Mouse (Mus musculus) MEL (cell line): ENCODE results near the gene Zmiz1. TPM values are rescaled to one million over a fixed set of nuclear protein-coding genes. Genes with fewer than 3 reads are reported as not detected.

ENCODE experiments used
- DNase-seq: peaks from one replicate; pipeline ENCODE4 v3.0.0; 2011; ENCODE audit warnings: low read depth, low spot score
- H3K27ac ChIP-seq: 2 replicates; pipeline ENCODE4 v1.5.1; 2012; ENCODE audit warnings: low read depth, mild to moderate bottlenecking, control low read depth, low read length, moderate library complexity; ENCODE audit not compliant: control insufficient read depth
- H3K27me3 ChIP-seq, 2 experiments: fragments of 150-350 bp in 1 of 2; sonication (generic) in 1 of 2; 2 replicates each; pipeline ENCODE4 v1.6.1; 2012; ENCODE audit warnings: low read length in 2 of 2, mild to moderate bottlenecking in 2 of 2, improper control_type of control experiment in 1 of 2, moderate library complexity in 1 of 2; ENCODE audit not compliant: insufficient read depth in 2 of 2, control insufficient read depth in 1 of 2
- H3K36me3 ChIP-seq, 2 experiments: 2 replicates each; pipeline ENCODE4 v1.6.1; 2012 to 2014; ENCODE audit warnings: low read length in 2 of 2, improper control_type of control experiment in 1 of 2, inconsistent platforms in 1 of 2, mild to moderate bottlenecking in 1 of 2; ENCODE audit not compliant: insufficient read depth in 2 of 2, control insufficient read depth in 1 of 2
- H3K4me1 ChIP-seq, 2 experiments: fragments of 150-350 bp in 1 of 2; sonication (generic) in 1 of 2; 2 replicates each; pipeline ENCODE4 v1.6.1; 2012; ENCODE audit warnings: low read length in 2 of 2, improper control_type of control experiment in 1 of 2, mild to moderate bottlenecking in 1 of 2; ENCODE audit not compliant: insufficient read depth in 2 of 2, control insufficient read depth in 1 of 2
- H3K4me3 ChIP-seq, 2 experiments: fragments of 150-350 bp in 1 of 2; sonication (generic) in 1 of 2; 2 replicates each; pipeline ENCODE4 v1.5.1; 2012; ENCODE audit warnings: low read depth in 2 of 2, low read length in 2 of 2, mild to moderate bottlenecking in 2 of 2, moderate library complexity in 2 of 2, control low read depth in 1 of 2, improper control_type of control experiment in 1 of 2; ENCODE audit not compliant: control insufficient read depth in 1 of 2, insufficient read depth in 1 of 2
- H3K79me2 ChIP-seq: 2 replicates; pipeline ENCODE4 v1.6.1; 2012; ENCODE audit warnings: mild to moderate bottlenecking, low read length, moderate library complexity; ENCODE audit not compliant: control insufficient read depth, poor library complexity, insufficient read depth
- H3K9ac ChIP-seq: 2 replicates; pipeline ENCODE4 v1.6.1; 2012; ENCODE audit warnings: low read depth, mild to moderate bottlenecking, control low read depth, low read length, moderate library complexity; ENCODE audit not compliant: control insufficient read depth, poor library complexity, severe bottlenecking
- H3K9me3 ChIP-seq: fragments of 150-350 bp; sonication (generic); replicated peaks from 2 replicates; pipeline ENCODE4 v1.6.1; 2012; ENCODE audit warnings: mild to moderate bottlenecking, low read length, improper control_type of control experiment, moderate library complexity; ENCODE audit not compliant: insufficient read depth
- CHD2 ChIP-seq: IDR thresholded peaks from 2 replicates; pipeline ENCODE4 v1.6.1; 2011; ENCODE audit warnings: low read length, improper control_type of control experiment
- CTCF ChIP-seq, 3 experiments: IDR thresholded peaks in 2 of 3; conservative IDR thresholded peaks in 1 of 3; 2 replicates each; pipeline ENCODE4 v1.5.1; 2011 to 2012; ENCODE audit warnings: low read length in 3 of 3, low read depth in 2 of 3, mild to moderate bottlenecking in 2 of 3, improper control_type of control experiment in 1 of 3, inconsistent platforms in 1 of 3, mixed read lengths in 1 of 3, moderate library complexity in 1 of 3; ENCODE audit not compliant: control insufficient read depth in 1 of 3, insufficient read depth in 1 of 3, poor library complexity in 1 of 3, severe bottlenecking in 1 of 3
- E2F4 ChIP-seq: IDR thresholded peaks from 2 replicates; pipeline ENCODE4 v1.6.1; 2011; ENCODE audit warnings: low read depth, low read length, improper control_type of control experiment, borderline replicate concordance
- ELF1 ChIP-seq: IDR thresholded peaks from 2 replicates; pipeline ENCODE4 v1.6.1; 2014; ENCODE audit warnings: low read depth, mild to moderate bottlenecking, inconsistent platforms, low read length, improper control_type of control experiment, moderate library complexity
- EP300 ChIP-seq, 2 experiments: IDR thresholded peaks; 2 replicates each; pipeline ENCODE4 v1.6.1; 2011; ENCODE audit warnings: improper control_type of control experiment in 2 of 2, low read length in 2 of 2, low read depth in 1 of 2, mild to moderate bottlenecking in 1 of 2
- ETS1 ChIP-seq: IDR thresholded peaks from 2 replicates; pipeline ENCODE4 v1.6.1; 2012; ENCODE audit warnings: low read depth, mild to moderate bottlenecking, inconsistent platforms, low read length, improper control_type of control experiment, moderate library complexity
- GATA1 ChIP-seq: IDR thresholded peaks from 2 replicates; pipeline ENCODE4 v1.6.1; 2011; ENCODE audit warnings: low read depth, low read length, improper control_type of control experiment
- HCFC1 ChIP-seq: IDR thresholded peaks from 2 replicates; pipeline ENCODE4 v1.6.1; 2012; ENCODE audit warnings: low read depth, mild to moderate bottlenecking, inconsistent platforms, low read length, improper control_type of control experiment, moderate library complexity
- JUND ChIP-seq: IDR thresholded peaks from 2 replicates; pipeline ENCODE4 v1.6.1; 2011; ENCODE audit warnings: low read depth, mild to moderate bottlenecking, improper control_type of control experiment, low read length
- MAFK ChIP-seq: IDR thresholded peaks from 2 replicates; pipeline ENCODE4 v1.6.1; 2011; ENCODE audit warnings: low read depth, mild to moderate bottlenecking, low read length, improper control_type of control experiment, borderline replicate concordance
- MAX ChIP-seq: IDR thresholded peaks from 2 replicates; pipeline ENCODE4 v1.6.1; 2011; ENCODE audit warnings: low read length, improper control_type of control experiment
- MAZ ChIP-seq: IDR thresholded peaks from 2 replicates; pipeline ENCODE4 v1.6.1; 2012; ENCODE audit warnings: low read depth, mild to moderate bottlenecking, inconsistent platforms, low read length, improper control_type of control experiment
- MXI1 ChIP-seq: IDR thresholded peaks from 2 replicates; pipeline ENCODE4 v1.6.1; 2011; ENCODE audit warnings: mild to moderate bottlenecking, low read depth, low read length, improper control_type of control experiment
- MYB ChIP-seq: IDR thresholded peaks from 2 replicates; pipeline ENCODE4 v1.6.1; 2011; ENCODE audit warnings: mild to moderate bottlenecking, low read depth, low read length, improper control_type of control experiment
- NRF1 ChIP-seq: IDR thresholded peaks from 2 replicates; pipeline ENCODE4 v1.6.1; 2014; ENCODE audit warnings: low read depth, mild to moderate bottlenecking, inconsistent platforms, low read length, improper control_type of control experiment, moderate library complexity; ENCODE audit not compliant: poor library complexity, insufficient read depth, severe bottlenecking
- POLR2A ChIP-seq, 2 experiments: IDR thresholded peaks; 2 replicates each; pipeline ENCODE4 v1.6.1; 2011 to 2012; ENCODE audit warnings: low read length in 2 of 2, mild to moderate bottlenecking in 2 of 2, control low read depth in 1 of 2, improper control_type of control experiment in 1 of 2, low read depth in 1 of 2, moderate library complexity in 1 of 2; ENCODE audit not compliant: control insufficient read depth in 1 of 2, insufficient read depth in 1 of 2, poor library complexity in 1 of 2
- POLR2AphosphoS2 ChIP-seq: IDR thresholded peaks from 2 replicates; pipeline ENCODE4 v1.6.1; 2011; ENCODE audit warnings: low read length, improper control_type of control experiment
- POLR2AphosphoS5 ChIP-seq: IDR thresholded peaks from 2 replicates; pipeline ENCODE4 v1.6.1; 2012; ENCODE audit warnings: low read depth, borderline replicate concordance, mild to moderate bottlenecking, inconsistent platforms, low read length, moderate library complexity, mixed read lengths
- SIN3A ChIP-seq: IDR thresholded peaks from 2 replicates; pipeline ENCODE4 v1.6.1; 2012; ENCODE audit warnings: low read length, improper control_type of control experiment, inconsistent platforms
- SMC3 ChIP-seq: IDR thresholded peaks from 2 replicates; pipeline ENCODE4 v1.6.1; 2011; ENCODE audit warnings: low read depth, low read length, improper control_type of control experiment
- TBP ChIP-seq: IDR thresholded peaks from 2 replicates; pipeline ENCODE4 v1.8.0; 2011; ENCODE audit warnings: low read depth, low read length, improper control_type of control experiment
- TCF12 ChIP-seq: IDR thresholded peaks from 2 replicates; pipeline ENCODE4 v1.6.1; 2014; ENCODE audit warnings: low read depth, mild to moderate bottlenecking, inconsistent platforms, low read length, improper control_type of control experiment, moderate library complexity
- UBTF ChIP-seq: IDR thresholded peaks from 2 replicates; pipeline ENCODE4 v1.6.1; 2012; ENCODE audit warnings: low read depth, mild to moderate bottlenecking, inconsistent platforms, low read length, improper control_type of control experiment, moderate library complexity, borderline replicate concordance; ENCODE audit not compliant: insufficient read depth
- USF2 ChIP-seq, 2 experiments: IDR thresholded peaks; 2 replicates each; pipeline ENCODE4 v1.6.1; 2011 to 2012; ENCODE audit warnings: improper control_type of control experiment in 2 of 2, low read length in 2 of 2, borderline replicate concordance in 1 of 2, inconsistent platforms in 1 of 2, low read depth in 1 of 2, mild to moderate bottlenecking in 1 of 2; ENCODE audit not compliant: insufficient read depth in 1 of 2
- ZKSCAN1 ChIP-seq: IDR thresholded peaks from 2 replicates; pipeline ENCODE4 v1.6.1; 2012; ENCODE audit warnings: low read depth, mild to moderate bottlenecking, inconsistent platforms, low read length, improper control_type of control experiment, moderate library complexity
- ZMIZ1 ChIP-seq: IDR thresholded peaks from 2 replicates; pipeline ENCODE4 v1.6.1; 2012; ENCODE audit warnings: low read depth, mild to moderate bottlenecking, inconsistent platforms, low read length, improper control_type of control experiment, moderate library complexity
- ZNF384 ChIP-seq: IDR thresholded peaks from 2 replicates; pipeline ENCODE4 v1.6.1; 2012; ENCODE audit warnings: low read depth, mild to moderate bottlenecking, inconsistent platforms, low read length, improper control_type of control experiment
- polyA plus RNA-seq, 2 experiments: library from polyadenylated mRNA; stranded (reverse) in 1 of 2; unstranded in 1 of 2; fragments of >175 nt in 1 of 2; fragments of >200 nt in 1 of 2; gene quantifications; 2 replicates each; pipeline versions ENCODE4 v1.2.1 to v1.2.4; 2012; ENCODE audit warnings: low replicate concordance in 2 of 2, low read depth in 1 of 2; ENCODE audit not compliant: insufficient read length in 2 of 2, insufficient read depth in 1 of 2, missing spikeins in 1 of 2
- total RNA-seq: library from RNA; depleted of rRNA; stranded (reverse); fragments of 300-350 nt; gene quantifications from 2 replicates; pipeline ENCODE4 v1.2.3, GENCODE M21; 2012

Zmiz1 gene
- total and polyA plus RNA-seq, 3 experiments = 2.7 to 19.9 TPM; not detected in 1

DNA sequence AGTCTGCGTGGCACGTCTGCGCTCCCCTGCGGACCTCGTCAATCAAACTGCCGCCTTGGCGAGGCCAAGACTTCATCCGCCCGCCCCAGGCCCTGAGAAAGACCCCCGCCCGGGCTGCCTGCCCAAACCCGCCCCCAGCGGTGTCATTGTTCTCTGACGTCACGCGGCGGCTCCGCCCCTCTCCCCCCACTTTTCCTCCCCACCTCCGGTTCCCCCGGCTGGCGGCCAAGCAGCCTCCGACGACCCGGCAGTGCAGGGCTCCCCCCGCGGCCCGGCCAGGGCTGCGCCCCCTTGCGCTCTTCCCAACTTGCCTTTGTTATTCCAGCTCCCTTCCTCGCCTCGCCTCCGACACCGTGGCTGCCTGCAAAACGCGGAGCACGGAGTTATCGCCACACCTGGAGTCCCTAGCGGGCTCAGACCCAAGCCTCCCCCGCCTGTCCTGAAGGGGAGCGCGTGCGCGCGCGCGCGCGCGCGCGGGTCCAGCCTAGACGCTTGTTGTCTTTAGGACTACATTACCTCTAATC lies 1.5 kb upstream of the Zmiz1 start:
- H3K4me1 ChIP-seq = peaks cover 0 to 11% of the 10 kb centered on the region in 2 experiments; a peak in 2 of 4 replicates
- peak; percentile 94 for DNase-seq
- H3K79me2 ChIP-seq = peaks cover 25% of the 10 kb centered on the region
- no peak overlapping the region for H3K27ac ChIP-seq
- peak overlapping the region; percentile 68 for H3K9ac ChIP-seq
- no peaks in the 10 kb centered on the region for H3K27me3 ChIP-seq
- peaks cover 0 to 2% of the 10 kb centered on the region in 2 experiments; a peak in 2 of 4 replicates for H3K36me3 ChIP-seq
- H3K9me3 ChIP-seq = no peaks in the 10 kb centered on the region
- H3K4me3 ChIP-seq = peak overlapping the region; percentile 68 to 72
- TF ChIP-seq MAZ (peak; percentile 92), ZKSCAN1 (no peak), ZMIZ1 (no peak), TCF12 (peak; percentile 47; the same call in 1 of the 2 replicates), TBP (no peak), HCFC1 (peak; percentile 64; the same call in 1 of the 2 replicates), GATA1 (no peak; the same call in 1 of the 2 replicates), E2F4 (no peak), NRF1 (peak; percentile 68), ZNF384 (no peak), EP300 (IDR thresholded peaks at IDR 0.05; ENCODE audit: low read depth in 1 of 2, low read length in 2 of 2) (0 out of 4 replicates have a peak, but pooled peaks of 1 of the 2 experiments have one; percentile 22), POLR2AphosphoS2 (no peak), UBTF (0 out of 2 replicates have a peak, but pooled peaks have one; percentile 52), POLR2AphosphoS5 (no peak), CHD2 (no peak), POLR2A (IDR thresholded peaks at IDR 0.05; ENCODE audit: control insufficient read depth in 1 of 2, insufficient read depth in 1 of 2, low read depth in 1 of 2, low read length in 2 of 2, poor library complexity in 1 of 2) (0 out of 4 replicates have a peak, but pooled peaks of 1 of the 2 experiments have one; percentile 35), CTCF (IDR thresholded peaks at IDR 0.05 in 2 of 3, conservative IDR thresholded peaks at IDR 0.05 in 1 of 3; ENCODE audit: control insufficient read depth in 1 of 3, insufficient read depth in 1 of 3, low read depth in 2 of 3, low read length in 3 of 3, poor library complexity in 1 of 3, severe bottlenecking in 1 of 3) (peak in 2 of 3 experiments; percentile 37 to 41; a peak in 4 of 6 replicates), ETS1 (0 out of 2 replicates have a peak, but pooled peaks have one; percentile 49), MAX (no peak), ELF1 (peak; percentile 22; the same call in 1 of the 2 replicates), USF2 (IDR thresholded peaks at IDR 0.05; ENCODE audit: borderline replicate concordance in 1 of 2, insufficient read depth in 1 of 2, low read depth in 1 of 2, low read length in 2 of 2) (no peak), MYB (no peak), JUND (no peak), MXI1 (peak; percentile 66), MAFK (no peak), SMC3 (peak; percentile 39), SIN3A (peak; percentile 94)
